Mouse (Mus musculus) brain, embryonic 14.5 days (tissue): ENCODE measurements at regions not wholly inside any gene's neighbourhood (a gene's known extent, or its start where the extent isn't known, plus 50 kb on each side); places are given as distances from the start of the nearest gene placed in this dataset.

Experiments used
- CTCF ChIP-seq: fragments of 200-500 bp; IDR thresholded peaks from 2 replicates; pipeline ENCODE4 v1.5.1; 2012; ENCODE audit warnings: inconsistent platforms, mild to moderate bottlenecking, moderate library complexity, borderline replicate concordance; ENCODE audit not compliant: insufficient read depth, insufficient read length; ENCODE audit errors: extremely low read depth
- POLR2A ChIP-seq: fragments of 200-500 bp; IDR thresholded peaks from 2 replicates; pipeline ENCODE4 v1.6.1; 2012; ENCODE audit warnings: mild to moderate bottlenecking, inconsistent platforms, borderline replicate concordance; ENCODE audit not compliant: poor library complexity, insufficient read depth, insufficient read length, severe bottlenecking; ENCODE audit errors: extremely low read depth

GRCm38 (mm10) chr6:99843507-99843906 lies 117.3 kb upstream of the Prok2 start:
- TF ChIP-seq CTCF (0 out of 2 replicates have a peak, but pooled peaks have one; percentile 3), POLR2A (no peak)
